Mouse (Mus musculus) MEL-GATA-1-ER (cell line): Measurements from ENCODE around the gene Rpl37.

ENCODE experiments used
- DNase-seq: peaks from one replicate; pipeline ENCODE4 v3.0.0-alpha.2; 2012; ENCODE audit warnings: low read depth; ENCODE audit errors: extremely low read depth

Rpl37 gene

DNA sequence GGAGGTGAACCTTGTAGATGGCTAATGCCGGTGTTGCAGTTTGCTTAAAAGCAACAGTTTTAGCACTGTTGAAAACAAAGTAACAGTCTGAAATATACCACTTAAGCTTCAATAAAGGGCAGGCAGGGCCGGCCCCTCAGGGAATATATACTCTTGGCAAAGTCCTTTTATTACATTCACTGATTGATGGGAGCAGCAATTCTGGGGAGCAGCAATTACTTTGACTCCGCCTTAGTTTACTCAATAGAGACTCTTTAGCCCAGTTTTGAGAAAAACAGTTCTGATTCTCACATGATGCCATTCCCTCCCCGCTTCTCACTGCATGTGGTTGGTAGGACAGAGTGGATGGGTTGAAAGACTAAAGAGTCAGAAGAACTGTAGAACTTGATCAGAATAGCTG, 32.7 kb downstream of the Rpl37 start:
- no peak for DNase-seq

DNA sequence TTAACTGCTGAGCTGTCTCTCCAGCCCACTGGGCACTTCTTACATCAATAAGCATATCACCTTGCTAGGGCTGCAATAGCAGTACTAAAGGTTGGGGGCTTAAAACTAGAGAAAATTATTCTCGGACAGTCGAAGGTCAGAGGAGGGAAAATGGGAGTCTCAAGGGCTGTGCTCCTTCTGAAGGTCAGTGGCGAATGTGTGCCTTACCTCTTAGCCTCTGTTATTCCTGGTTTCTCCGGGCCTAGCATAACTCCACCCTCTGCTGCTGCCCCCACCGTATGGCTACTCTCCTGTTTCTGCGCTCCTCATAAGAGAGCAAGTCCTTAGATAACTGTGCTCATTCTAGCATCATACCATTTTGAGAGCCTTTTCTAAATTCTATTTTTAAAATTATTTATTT, 35.7 kb downstream of the Rpl37 start:
- DNase-seq, result no peak

DNA sequence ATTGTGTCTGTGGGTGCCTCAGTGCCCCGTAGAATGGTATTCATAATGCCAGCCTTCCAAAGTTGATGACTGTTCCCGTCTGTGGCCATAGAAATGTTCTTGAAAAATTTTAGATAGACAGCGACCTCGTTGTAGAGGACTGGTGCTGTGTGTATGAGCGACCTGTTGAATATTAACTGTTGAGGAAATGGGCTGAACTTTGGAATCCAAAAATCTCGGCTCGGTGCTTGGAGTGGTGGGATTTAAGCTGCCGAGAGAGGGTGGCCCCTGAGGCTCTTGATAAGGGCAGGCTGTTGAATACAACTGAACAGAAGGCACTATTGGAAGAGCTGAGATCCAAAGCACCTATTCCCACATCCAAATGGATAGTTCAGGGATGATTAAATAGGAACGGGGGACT, 38.2 kb downstream of the Rpl37 start:
- no peak for DNase-seq

DNA sequence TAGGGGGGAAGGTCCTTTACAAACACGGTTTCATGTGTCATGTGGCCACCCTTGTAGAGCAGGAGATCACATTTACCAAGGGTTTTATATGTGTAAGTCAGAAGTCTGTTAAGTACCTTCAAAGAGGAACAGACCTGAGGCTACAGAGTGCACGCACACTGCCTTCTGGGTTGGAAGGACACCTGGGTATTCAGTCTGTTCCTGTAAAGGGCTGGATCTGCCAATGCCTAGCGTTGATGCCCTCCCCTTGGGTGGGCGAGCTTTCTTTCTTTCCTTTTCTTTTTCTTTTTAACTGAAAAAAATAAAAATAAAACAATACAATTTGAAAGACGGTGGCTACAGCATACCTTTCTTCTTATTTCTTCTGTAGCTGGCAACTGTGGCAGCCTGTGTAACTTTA, 38.6 kb downstream of the Rpl37 start:
- DNase-seq, result no peak

DNA sequence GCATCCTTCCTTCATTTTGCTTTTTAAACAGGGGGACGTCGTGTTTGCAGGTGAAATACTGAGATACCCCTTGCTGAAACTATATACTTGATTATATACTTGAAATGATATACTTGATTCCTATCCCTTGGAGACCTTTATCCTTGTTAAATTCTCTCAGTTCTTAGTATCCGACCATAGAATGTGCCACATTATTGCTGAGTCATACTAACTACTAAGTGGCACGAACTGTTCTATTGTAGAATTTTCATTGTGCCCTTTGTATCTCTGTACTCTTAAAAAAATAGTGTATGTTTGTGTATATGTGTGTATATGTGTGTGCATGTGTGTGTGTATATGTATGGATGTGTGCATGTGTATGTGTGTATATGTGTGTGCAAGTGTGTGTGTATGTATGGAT, 39.9 kb downstream of the Rpl37 start:
- no peak for DNase-seq

DNA sequence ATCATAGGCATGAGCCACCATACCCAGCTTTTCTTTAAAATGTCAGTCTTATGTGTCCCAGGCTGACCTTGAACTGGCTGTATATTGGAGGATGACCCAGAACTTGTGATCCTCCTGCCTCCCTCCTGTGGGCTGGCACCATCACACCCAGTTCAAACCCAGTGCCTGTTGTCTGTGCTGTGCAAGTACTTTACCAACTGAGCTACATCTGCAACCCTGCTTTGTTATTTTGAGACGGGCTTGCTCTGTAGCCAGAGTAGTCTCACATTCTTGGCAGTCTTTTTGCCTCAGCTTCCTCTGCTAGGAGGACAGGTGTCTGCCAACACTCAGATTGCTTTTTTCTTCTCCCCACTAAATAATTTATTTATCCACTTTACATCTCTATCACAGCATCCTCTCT, 40.9 kb downstream of the Rpl37 start:
- DNase-seq, result no peak

DNA sequence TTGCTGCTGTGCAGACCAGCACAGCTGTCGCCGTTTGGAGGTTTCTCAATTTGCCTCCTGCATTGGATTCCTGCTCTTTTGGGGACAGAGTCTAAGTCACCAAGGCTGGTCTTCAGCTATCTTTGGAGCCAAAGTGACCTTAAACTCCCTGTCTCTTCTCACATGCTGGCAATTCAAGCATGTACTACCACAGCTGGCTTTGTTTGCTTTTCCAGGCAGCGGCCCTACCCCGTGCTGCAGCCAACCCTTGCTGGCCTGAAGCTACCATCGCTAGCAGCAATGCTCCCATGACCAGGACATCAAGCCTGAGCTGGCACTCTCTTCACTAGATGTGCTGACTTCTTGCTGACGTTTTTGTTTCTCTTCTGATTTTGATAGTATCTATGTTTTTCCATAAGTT, 42.4 kb downstream of the Rpl37 start:
- DNase-seq, result no peak

DNA sequence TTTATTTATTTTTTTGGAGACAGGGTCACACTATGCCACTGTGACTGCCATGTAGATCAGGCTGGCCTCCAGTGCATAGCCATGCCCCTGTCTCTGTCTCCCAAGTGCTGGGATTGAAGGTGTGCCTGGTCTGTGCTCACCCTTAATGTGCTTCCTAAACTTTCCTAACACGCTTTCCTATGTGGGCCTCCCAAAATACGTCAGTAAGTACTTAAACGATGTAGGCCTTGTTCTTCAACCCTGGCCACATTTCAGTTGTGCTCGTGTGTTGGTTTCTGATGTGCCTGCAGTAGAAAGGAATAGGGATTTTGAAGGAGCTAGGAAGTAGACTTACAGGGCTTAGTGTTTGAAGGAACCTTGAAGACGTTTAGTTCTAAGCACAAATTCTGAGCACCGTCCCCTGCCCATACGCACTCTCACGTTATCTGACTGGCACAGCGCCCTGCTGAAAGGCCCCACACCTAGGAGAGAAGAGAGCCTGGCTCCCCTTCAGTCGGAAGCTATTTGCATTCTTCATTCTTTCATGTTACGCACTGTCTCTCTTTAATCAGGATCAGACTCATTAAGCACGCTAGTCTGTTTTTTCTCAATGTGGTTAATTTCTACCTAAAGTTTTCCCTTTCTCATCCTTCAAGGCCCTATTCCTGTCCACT, 48.8 kb downstream of the Rpl37 start:
- DNase-seq, result no peak
